Mouse (Mus musculus) stomach, embryonic 14.5 days (tissue): ENCODE data around the gene Zdhhc18. TPM values are rescaled to one million over a fixed set of nuclear protein-coding genes. Genes with fewer than 3 reads are reported as not detected.
"Not testable (repeated sequence)": the region's sequence is repeated elsewhere in the genome, so short reads cannot be mapped to it uniquely, and the experiment has no call there.

Experiments used
- ATAC-seq: fragments of 200-750 bp; cut with Nextera tagmentation; 2 replicates; pipeline ENCODE4 v1.8.0; 2017; ENCODE audit warnings: low read depth, moderate TSS enrichment; ENCODE audit not compliant: insufficient number of reproducible peaks, insufficient read depth, low FRiP score
- H3K27ac ChIP-seq: fragments of 300-500 bp; sonication (generic); 2 replicates; pipeline ENCODE4 v1.5.1; 2014; ENCODE audit warnings: mild to moderate bottlenecking, low read length, moderate library complexity, mixed read lengths
- H3K27me3 ChIP-seq: fragments of 300-500 bp; sonication (generic); 2 replicates; pipeline ENCODE4 v1.6.1; 2014; ENCODE audit warnings: low read length, control low read depth, mixed read lengths; ENCODE audit not compliant: control insufficient read depth, insufficient read depth
- H3K36me3 ChIP-seq: fragments of 300-500 bp; sonication (generic); 2 replicates; pipeline ENCODE4 v1.6.1; 2014; ENCODE audit warnings: mild to moderate bottlenecking, control low read depth, low read length, moderate library complexity, mixed read lengths; ENCODE audit not compliant: control insufficient read depth, insufficient read depth
- H3K4me1 ChIP-seq: fragments of 300-500 bp; sonication (generic); 2 replicates; pipeline ENCODE4 v1.6.1; 2014; ENCODE audit warnings: low read length, control low read depth, mixed read lengths; ENCODE audit not compliant: control insufficient read depth, insufficient read depth
- H3K4me2 ChIP-seq: fragments of 300-500 bp; sonication (generic); replicated peaks from 2 replicates; pipeline ENCODE4 v1.6.1; 2014; ENCODE audit warnings: low read depth, low read length, control low read depth
- H3K4me3 ChIP-seq: fragments of 300-500 bp; sonication (generic); 2 replicates; pipeline ENCODE4 v1.5.1; 2014; ENCODE audit warnings: low read depth, low read length, control low read depth
- H3K9ac ChIP-seq: fragments of 300-500 bp; sonication (generic); replicated peaks from 2 replicates; pipeline ENCODE4 v1.6.1; 2014; ENCODE audit warnings: low read depth, mild to moderate bottlenecking, control low read depth, low read length, moderate library complexity, mixed read lengths
- H3K9me3 ChIP-seq: fragments of 300-500 bp; sonication (generic); 2 replicates; pipeline ENCODE4 v1.6.1; 2016; ENCODE audit warnings: low read depth, low read length, control low read depth; ENCODE audit not compliant: control insufficient read depth
- WGBS: fragments of 180-500 bp; shearing (Covaris S2); extraction: QIAGEN DNeasy Blood & Tissue Kit; methylation state at CpG from one replicate; pipeline ENCODE4 v1.1.7; 2014; 5-methylcytosine and 5-hydroxymethylcytosine counted together
- polyA plus RNA-seq: library from polyadenylated mRNA; unstranded; fragments of >200 nt; fragmentation: Nextera tagmentation; extraction: Ambion mirVana; gene quantifications from 2 replicates; pipeline ENCODE4 v1.2.1, GENCODE M21; 2014

Gene Zdhhc18
- polyA plus RNA-seq, 1 experiment from 2014 or later: 3.2 TPM

GRCm38 (mm10) chr4:133659497-133660192 is 9.7 kb upstream of the Zdhhc18 start:
- Histone ChIP-seq H3K36me3 (peaks cover 8% of the 10 kb centered on the region), H3K4me1 (peaks cover 25% of the 10 kb centered on the region), H3K4me3 (peak overlapping the region; percentile 19), H3K27me3 (no peaks in the 10 kb centered on the region), H3K9me3 (no peaks in the 10 kb centered on the region), H3K9ac (no peak overlapping the region), H3K27ac (peak overlapping the region; percentile 95), H3K4me2 (peak overlapping the region; percentile 43)
- 9% methylated on average over 15 of the region's 15 CpGs for WGBS
- peak; percentile 39 for ATAC-seq

- H3K4me2 ChIP-seq: no peak overlapping the region
These were observed 8.8 kb upstream of the Zdhhc18 start for GRCm38 (mm10) chr4:133658729-133659128.

GRCm38 (mm10) chr4:133657829-133658458 is 8.0 kb upstream of the Zdhhc18 start:
- Histone ChIP-seq H3K4me1 (peaks cover 25% of the 10 kb centered on the region), H3K4me2 (no peak overlapping the region), H3K27me3 (no peaks in the 10 kb centered on the region), H3K9me3 (no peaks in the 10 kb centered on the region), H3K36me3 (peaks cover 8% of the 10 kb centered on the region), H3K27ac (no peak overlapping the region), H3K9ac (no peak overlapping the region), H3K4me3 (no peak overlapping the region)
- 51% methylated on average over 5 of the region's 5 CpGs for WGBS
- no peak for ATAC-seq

More at GRCm38 (mm10) chr4:133658729-133659128, 8.8 kb upstream of the Zdhhc18 start:
- no peak overlapping the region for H3K9ac ChIP-seq
- 37% methylated on average over 2 of the region's 2 CpGs for WGBS
- no peaks in the 10 kb centered on the region for H3K9me3 ChIP-seq
- H3K36me3 ChIP-seq: peaks cover 8% of the 10 kb centered on the region
- ATAC-seq: no peak
- H3K27ac ChIP-seq: peak overlapping the region; percentile 95; the same call in 1 of the 2 replicates
- peaks cover 25% of the 10 kb centered on the region for H3K4me1 ChIP-seq
- H3K4me3 ChIP-seq: no peak overlapping the region
- H3K27me3 ChIP-seq: no peaks in the 10 kb centered on the region

GRCm38 (mm10) chr4:133656997-133657396 is 7.0 kb upstream of the Zdhhc18 start:
- no peak for ATAC-seq
- H3K36me3 ChIP-seq: peaks cover 2% of the 10 kb centered on the region
- no peaks in the 10 kb centered on the region for H3K9me3 ChIP-seq
- WGBS: 26% methylated on average over 4 of the region's 4 CpGs
- no peak overlapping the region for H3K27ac ChIP-seq
- no peaks in the 10 kb centered on the region for H3K27me3 ChIP-seq
- H3K9ac ChIP-seq: no peak overlapping the region
- H3K4me2 ChIP-seq: no peak overlapping the region
- peaks cover 25% of the 10 kb centered on the region for H3K4me1 ChIP-seq
- no peak overlapping the region for H3K4me3 ChIP-seq

GRCm38 (mm10) chr4:133656294-133656693 is 6.3 kb upstream of the Zdhhc18 start:
- H3K27ac ChIP-seq: no peak overlapping the region
- no peak overlapping the region for H3K4me2 ChIP-seq
- H3K4me3 ChIP-seq: no peak overlapping the region
- H3K9ac ChIP-seq: no peak overlapping the region
- no peak for ATAC-seq
- WGBS: 53% methylated on average over 4 of the region's 4 CpGs
- H3K4me1 ChIP-seq: peaks cover 30% of the 10 kb centered on the region
- H3K36me3 ChIP-seq: no peaks in the 10 kb centered on the region
- H3K9me3 ChIP-seq: no peaks in the 10 kb centered on the region
- no peaks in the 10 kb centered on the region for H3K27me3 ChIP-seq

- 91% methylated on average over 5 of the region's 5 CpGs for WGBS
- not testable (repeated sequence) for H3K4me3 ChIP-seq, H3K36me3 ChIP-seq, H3K9ac ChIP-seq, H3K9me3 ChIP-seq, H3K27ac ChIP-seq, H3K27me3 ChIP-seq, ATAC-seq, H3K4me2 ChIP-seq
- peaks cover 11% of the 10 kb centered on the region; the same call in 1 of the 2 replicates for H3K4me1 ChIP-seq
These were observed 4.1 kb upstream of the Zdhhc18 start for GRCm38 (mm10) chr4:133654070-133654469.

GRCm38 (mm10) chr4:133652746-133653145 is 2.8 kb upstream of the Zdhhc18 start:
- H3K4me2 ChIP-seq: no peak overlapping the region
- H3K4me3 ChIP-seq: no peak overlapping the region
- no peak overlapping the region for H3K27ac ChIP-seq
- 70% methylated on average over 10 of the region's 10 CpGs for WGBS
- H3K9ac ChIP-seq: no peak overlapping the region
- H3K9me3 ChIP-seq: no peaks in the 10 kb centered on the region
- H3K36me3 ChIP-seq: no peaks in the 10 kb centered on the region
- no peak for ATAC-seq
- H3K27me3 ChIP-seq: no peaks in the 10 kb centered on the region
- 0 out of 2 replicates have a peak, but pooled peaks cover 6% of the 10 kb centered on the region for H3K4me1 ChIP-seq

- 43% methylated on average over 4 of the region's 4 CpGs for WGBS
- Histone ChIP-seq H3K27ac (peak overlapping the region; percentile 24; the same call in 1 of the 2 replicates), H3K9me3 (no peaks in the 10 kb centered on the region), H3K4me2 (no peak overlapping the region), H3K36me3 (no peaks in the 10 kb centered on the region), H3K4me1 (0 out of 2 replicates have a peak, but pooled peaks cover 6% of the 10 kb centered on the region), H3K4me3 (no peak overlapping the region), H3K9ac (no peak overlapping the region), H3K27me3 (no peaks in the 10 kb centered on the region)
- ATAC-seq: no peak
These were observed 2.0 kb upstream of the Zdhhc18 start for GRCm38 (mm10) chr4:133651986-133652385.
